Comparison of ENCODE assay signal across 10 mouse cellular contexts in genomic region chr6:72954786-72955185, GRCm38 (mm10). TPM values are rescaled to one million over a fixed set of nuclear protein-coding genes. Genes with fewer than 3 reads are reported as not detected.
A peak's percentile ranks its signal among the peaks of the same experiment; 100 is the strongest.
DNase-seq lines count a peak whose midpoint lies in the region; ATAC-seq and TF ChIP-seq lines count a peak whose summit lies in the region.
"Had no signal": no experiment of that assay in that cellular context is flagged by ENCODE, and none has a peak within 500 bp of the region (broad histone marks: within the 10 kb centered on the region; RNA-seq: fewer than 3 reads in every experiment).

No protein-coding gene starts in this region.

- H3ac ChIP-seq in myocyte (ENCODE audit: control insufficient read depth, insufficient read length), result no peak overlapping the region

- peak overlapping the region; percentile 99 for H3K27ac ChIP-seq in hindbrain, embryonic 13.5 days
- H3K27ac ChIP-seq: heart, adult 2 months; limb, embryonic 12.5 days had no signal

- DNase-seq in adrenal gland, postnatal 14 days, result peak; percentile 9
- DNase-seq in adrenal gland, postnatal 25 days, result no peak
- peak; percentile 33 for DNase-seq in 416B (ENCODE audit: low read depth)
- DNase-seq in cerebellum, postnatal 25 days, result no peak
- no peak for DNase-seq in heart, adult 11 months

- H3K9me3 ChIP-seq in hindbrain, embryonic 13.5 days, result no peaks in the 10 kb centered on the region
- H3K9me3 ChIP-seq: limb, embryonic 12.5 days had no signal

- H3K4me1 ChIP-seq in hindbrain, embryonic 13.5 days (replicated peaks), result peaks cover 24% of the 10 kb centered on the region

- no peak overlapping the region for H3K4me3 ChIP-seq in hindbrain, embryonic 13.5 days
- no peak overlapping the region for H3K4me3 ChIP-seq in myocyte
- H3K4me3 ChIP-seq: heart, adult 2 months; limb, embryonic 12.5 days had no signal

- no peaks in the 10 kb centered on the region for H3K27me3 ChIP-seq in hindbrain, embryonic 13.5 days
- H3K27me3 ChIP-seq in myocyte (ENCODE audit: control insufficient read depth, insufficient read depth, insufficient read length), result no peaks in the 10 kb centered on the region
- H3K27me3 ChIP-seq: limb, embryonic 12.5 days had no signal

- H3K4me2 ChIP-seq in hindbrain, embryonic 13.5 days, result peak overlapping the region; percentile 69; the same call in 1 of the 2 replicates
- no peak overlapping the region for H3K4me2 ChIP-seq in myocyte (ENCODE audit: low read depth)
- H3K4me2 ChIP-seq: limb, embryonic 12.5 days had no signal

- H3K79me2 ChIP-seq in myocyte (ENCODE audit: control insufficient read depth, insufficient read depth), result peaks cover 11% of the 10 kb centered on the region

- 56% methylated on average over 7 of the region's 7 CpGs for WGBS in hindbrain, embryonic 13.5 days

- no peak for TF ChIP-seq POLR2A in myocyte (IDR thresholded peaks at IDR 0.05; ENCODE audit: insufficient read length, low read depth)

- H3K36me3 ChIP-seq in hindbrain, embryonic 13.5 days, result no peaks in the 10 kb centered on the region; the same call in 1 of the 2 replicates
- H3K36me3 ChIP-seq in myocyte (ENCODE audit: control insufficient read depth, insufficient read depth), result no peaks in the 10 kb centered on the region
- H3K36me3 ChIP-seq: limb, embryonic 12.5 days had no signal

- no peak for ATAC-seq in hindbrain, embryonic 13.5 days (ENCODE audit: low FRiP score)
- ATAC-seq in erythroblast, adult 5-6 weeks (replicated peaks; ENCODE audit: low FRiP score, poor library complexity, severe bottlenecking), result no peak

- no peak overlapping the region for H3K9ac ChIP-seq in hindbrain, embryonic 13.5 days
- H3K9ac ChIP-seq: limb, embryonic 12.5 days had no signal

TF ChIP-seq in myocyte, 11 proteins besides CTCF, POLR2A, EP300 and RAD21:
- TF ChIP-seq E2F4 (IDR thresholded peaks at IDR 0.05; ENCODE audit: insufficient read depth) (no peak), MAX (IDR thresholded peaks at IDR 0.05; ENCODE audit: low read depth) (no peak), CEBPB (IDR thresholded peaks at IDR 0.05; ENCODE audit: insufficient read depth, poor library complexity, severe bottlenecking) (no peak), POLR2AphosphoS2 (IDR thresholded peaks at IDR 0.05; ENCODE audit: insufficient read length, low read depth) (peak; percentile 44), USF1 (IDR thresholded peaks at IDR 0.05; ENCODE audit: low read depth) (no peak), TCF3 (IDR thresholded peaks at IDR 0.05; ENCODE audit: insufficient read length, low read depth) (no peak), SRF (IDR thresholded peaks at IDR 0.05; ENCODE audit: control insufficient read depth, insufficient read length, low read depth) (no peak), MYOG (IDR thresholded peaks at IDR 0.05; ENCODE audit: control insufficient read depth in 1 of 3, insufficient read depth in 1 of 3, insufficient read length in 2 of 3, low read depth in 2 of 3) (no peak), MYOD1 (IDR thresholded peaks at IDR 0.05; ENCODE audit: control insufficient read depth in 1 of 3, insufficient read length in 2 of 3, low read depth in 2 of 3) (no peak)

RNA-seq across cellular contexts. Expression of gene Tmsb10, which starts 3.8 kb away (rescaled TPM):
- 355 and 495 TPM in 2 replicates for total RNA-seq in adrenal gland, postnatal 14 days (2021)
- total RNA-seq in adrenal gland, postnatal 25 days (2021), result 194 and 195 TPM in 2 replicates
- 5,412 and 5,881 TPM in 2 replicates for polyA plus RNA-seq in hindbrain, embryonic 13.5 days (2015; fragmentation: Nextera tagmentation; extraction: Ambion mirVana)
- 6,677 TPM for polyA plus RNA-seq in myocyte (2012; fragmentation: generic; extraction: Trizol)
- total RNA-seq in erythroblast, adult 5-6 weeks (2015; ENCODE audit: low replicate concordance), result 232 and 262 TPM in 2 replicates
- total RNA-seq in erythroblast, adult 5-6 weeks (2017; ENCODE audit: low replicate concordance), result 123 and 173 TPM in 2 replicates

RNA-seq across cellular contexts. Expression of gene Kcmf1, which starts 55.0 kb away (rescaled TPM):
- 86.8 and 97.9 TPM in 2 replicates for total RNA-seq in adrenal gland, postnatal 14 days (2021)
- total RNA-seq in adrenal gland, postnatal 25 days (2021), result 81.8 and 83.5 TPM in 2 replicates
- polyA plus RNA-seq in hindbrain, embryonic 13.5 days (2015; fragmentation: Nextera tagmentation; extraction: Ambion mirVana), result 27.0 and 29.3 TPM in 2 replicates
- polyA plus RNA-seq in myocyte (2012; fragmentation: generic; extraction: Trizol), result 110 TPM
- total RNA-seq in erythroblast, adult 5-6 weeks (2015; ENCODE audit: low replicate concordance), result 11.9 and 18.6 TPM in 2 replicates
- 36.5 and 36.7 TPM in 2 replicates for total RNA-seq in erythroblast, adult 5-6 weeks (2017; ENCODE audit: low replicate concordance)

Comparison
In these comparisons a context has a peak if more than half of its experiments do, and no peak if none do; other contexts are left out.
1. DNase-seq: peak in adrenal gland, postnatal 14 days (single experiment) and 416B (single experiment); none in adrenal gland, postnatal 25 days (single experiment), cerebellum, postnatal 25 days (0 of 2) and heart, adult 11 months (single experiment).